Mouse (Mus musculus): ENCODE measurements around the gene Dnmt3a.

Dnmt3a gene

DNA sequence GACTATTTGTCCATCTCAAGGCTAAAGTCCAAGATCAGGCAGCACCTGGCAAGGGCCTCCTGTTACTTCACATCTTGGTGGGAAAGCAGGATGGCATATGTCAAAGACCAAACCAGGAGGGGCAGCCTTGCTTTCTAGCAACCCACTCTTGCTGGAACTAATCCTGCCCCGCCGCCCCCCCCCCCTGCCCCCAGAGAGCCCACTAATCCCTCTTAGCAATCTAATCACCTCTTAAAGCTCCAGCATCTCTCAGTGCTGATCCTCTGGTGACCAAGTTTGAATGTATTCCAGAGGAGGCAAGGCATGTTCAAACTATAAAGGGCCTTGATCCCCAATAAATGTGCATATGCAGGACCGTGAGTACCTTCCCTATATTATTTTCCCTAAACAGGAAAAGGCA lies 18.8 kb upstream of the Dnmt3a start:
- DNase-seq (ENCODE audit: extremely low read depth, low read depth): no peak

DNA sequence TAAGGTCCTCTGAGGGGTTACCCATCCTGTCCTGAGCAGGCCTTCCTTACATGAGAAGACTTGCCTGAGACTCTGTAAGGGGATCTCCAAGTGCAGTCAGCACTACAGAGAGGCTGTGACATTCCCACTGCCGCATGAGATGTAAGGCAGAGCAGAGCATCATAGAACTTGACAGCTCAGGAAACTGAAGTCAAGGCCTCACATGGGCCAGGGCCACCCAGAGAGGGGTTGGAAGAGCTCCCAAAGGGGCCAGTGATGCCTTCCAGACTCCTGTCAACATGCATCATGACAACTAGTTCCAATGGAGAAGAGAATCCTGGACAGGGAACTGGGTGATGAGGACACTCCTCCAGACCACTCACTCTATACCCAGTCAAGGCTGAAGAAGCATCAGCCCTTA lies 18.3 kb upstream of the Dnmt3a start:
- no peak for DNase-seq (ENCODE audit: extremely low read depth, low read depth)

DNA sequence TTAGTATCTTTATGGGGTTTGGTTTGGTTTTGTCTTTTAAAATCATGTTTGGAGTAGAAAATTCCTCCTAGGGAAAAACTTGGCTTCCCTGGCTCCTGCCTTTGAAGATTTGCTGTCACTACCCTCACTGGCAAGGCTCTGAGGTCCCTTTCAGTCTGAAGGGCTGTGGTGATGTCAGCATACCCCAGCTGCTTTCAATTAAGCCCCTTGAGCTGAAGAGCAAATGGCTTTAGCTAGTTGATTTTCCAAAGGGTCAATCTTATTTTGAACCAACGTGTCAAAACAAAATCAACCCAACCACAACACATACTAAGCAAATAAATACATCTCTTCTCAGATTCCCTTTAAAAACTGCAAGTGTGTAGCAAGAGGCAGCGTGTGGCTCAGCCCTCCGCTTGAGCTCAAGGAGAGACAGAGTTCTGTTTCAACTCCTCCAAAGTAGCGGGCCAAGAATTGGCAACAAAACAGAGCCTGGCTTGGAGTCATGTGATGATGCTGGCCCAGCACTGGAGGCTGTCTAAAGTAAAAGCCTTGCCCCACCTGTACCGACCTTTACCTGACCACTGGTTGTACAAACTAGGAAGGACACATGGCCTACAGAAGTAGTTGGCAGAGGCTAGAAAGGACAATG lies 17.3 kb upstream of the Dnmt3a start:
- no peak for DNase-seq (ENCODE audit: extremely low read depth, low read depth)

DNA sequence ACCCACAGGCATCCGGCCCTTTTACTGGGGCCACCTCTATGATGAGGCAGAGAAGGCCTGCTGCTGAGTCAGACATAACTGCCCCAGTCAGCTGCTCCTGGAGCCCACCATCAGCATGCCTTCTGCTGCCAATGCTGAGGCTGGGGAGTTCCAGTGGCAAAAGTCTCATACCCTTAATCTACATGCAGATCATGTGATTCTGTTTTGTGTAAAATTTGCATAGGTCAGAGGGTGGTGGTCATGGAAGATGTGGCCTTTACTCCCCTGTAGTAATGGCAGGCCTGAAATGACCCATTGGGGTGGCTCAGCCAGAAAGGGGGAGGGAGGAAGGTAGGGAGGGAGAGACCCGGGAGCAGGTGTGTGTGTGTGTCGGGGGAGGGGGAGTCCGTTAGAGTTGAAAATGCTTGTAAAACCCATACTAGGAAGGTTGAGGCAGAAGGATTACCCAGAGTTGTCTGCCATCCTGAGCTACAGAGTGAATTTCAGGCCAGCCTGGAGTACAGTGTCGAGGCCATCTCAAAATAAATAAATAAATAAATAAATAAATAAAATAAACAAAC lies 16.1 kb upstream of the Dnmt3a start:
- DNase-seq (ENCODE audit: extremely low read depth, low read depth): no peak

DNA sequence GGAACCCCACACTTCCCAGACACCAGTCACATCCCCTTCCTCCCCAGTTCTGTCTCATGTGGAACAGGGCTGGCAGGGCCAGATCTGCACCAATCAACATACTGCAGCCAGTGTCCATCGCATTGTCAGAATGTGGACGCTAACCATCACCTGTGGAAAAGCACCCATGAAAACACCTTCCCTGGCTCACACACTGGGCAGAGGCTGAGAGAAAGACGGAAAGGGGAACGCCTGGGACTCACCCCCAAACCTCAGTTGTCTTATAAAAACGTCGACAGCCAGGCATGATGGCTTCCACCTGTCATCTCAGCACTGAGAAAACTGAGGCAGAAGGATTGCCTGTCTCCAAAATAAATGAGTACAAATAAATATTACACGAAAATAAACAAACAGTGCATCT lies 14.6 kb upstream of the Dnmt3a start:
- DNase-seq (ENCODE audit: extremely low read depth, low read depth): no peak

DNA sequence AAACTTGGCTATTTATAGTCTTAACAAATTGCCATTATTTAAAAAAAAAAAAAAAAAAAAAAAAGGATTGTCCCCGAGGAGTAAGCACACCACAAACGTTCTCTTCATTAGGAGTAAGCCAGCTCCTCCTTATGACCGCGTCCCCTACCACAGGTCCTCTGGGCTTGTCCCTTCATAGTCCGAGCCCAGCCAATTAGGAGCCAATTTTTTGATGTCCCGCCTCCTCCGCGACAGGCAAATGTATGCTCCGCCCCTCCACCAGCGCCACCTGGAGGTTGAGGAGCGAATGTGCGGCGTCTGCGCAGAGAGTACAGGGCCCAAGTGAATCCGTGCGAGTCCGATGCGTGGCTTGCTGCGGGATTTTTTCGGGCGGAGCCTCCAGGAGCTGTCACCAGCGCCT lies 14.1 kb upstream of the Dnmt3a start:
- peak; percentile 83 for DNase-seq (ENCODE audit: extremely low read depth, low read depth)

DNA sequence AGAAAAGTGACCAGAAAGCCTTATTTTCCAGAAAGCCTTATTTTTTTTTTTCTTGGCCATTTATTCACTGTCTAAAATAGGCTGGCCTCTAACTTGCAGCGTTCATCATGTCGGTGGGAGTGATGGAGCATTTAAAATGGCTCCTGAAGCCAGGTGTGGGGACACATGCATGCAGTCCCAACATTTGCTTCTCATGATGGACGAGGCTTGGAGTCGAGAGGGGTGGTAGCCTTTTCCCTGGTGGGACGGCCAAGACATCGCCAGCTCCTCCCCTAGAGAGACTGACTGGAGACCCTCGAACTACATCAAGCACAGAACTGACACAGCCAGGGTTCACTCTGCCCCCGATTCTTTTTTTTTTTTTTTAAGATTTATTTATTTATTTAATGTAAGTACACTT lies 13.6 kb upstream of the Dnmt3a start:
- DNase-seq (ENCODE audit: extremely low read depth, low read depth): no peak

DNA sequence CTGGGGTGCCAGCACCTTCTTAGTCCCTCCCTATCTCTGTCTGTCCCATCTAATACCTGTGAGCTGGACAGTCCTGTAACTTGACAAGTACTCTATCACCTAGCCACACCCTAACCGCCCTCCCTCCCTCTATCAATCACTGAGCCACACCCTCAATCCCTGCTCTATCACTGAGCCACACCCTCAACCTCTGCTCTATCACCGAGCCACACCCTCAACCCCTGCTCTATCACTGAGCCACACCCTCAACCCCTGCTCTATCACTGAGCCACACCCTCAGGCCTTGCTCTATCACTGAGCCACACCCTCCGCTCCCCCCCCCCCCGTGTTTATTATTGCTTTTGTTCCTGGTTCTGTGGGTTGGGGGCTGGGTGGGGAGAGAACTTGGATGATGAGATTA lies 10.2 kb upstream of the Dnmt3a start:
- no peak for DNase-seq (ENCODE audit: extremely low read depth, low read depth)

DNA sequence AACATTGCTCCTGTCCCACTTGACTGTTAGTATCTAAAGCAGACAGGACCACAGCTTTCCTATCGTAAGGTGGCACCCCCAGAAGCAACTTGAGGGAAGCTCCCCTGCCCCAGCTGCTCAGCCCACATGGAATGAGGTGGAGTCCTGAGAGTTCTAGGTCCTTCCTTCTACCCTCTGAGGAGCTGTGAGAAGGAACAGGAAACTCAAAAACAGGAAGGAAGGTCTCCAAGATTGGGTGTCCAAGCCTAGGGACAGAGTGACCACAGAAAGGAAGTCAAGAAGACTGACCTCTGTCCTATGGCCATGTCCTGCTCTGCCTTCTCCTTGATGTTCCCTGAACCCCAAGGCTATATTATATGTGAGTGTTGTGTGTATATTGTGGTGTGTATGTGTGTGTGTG lies 6.3 kb upstream of the Dnmt3a start:
- DNase-seq (ENCODE audit: extremely low read depth, low read depth): no peak

DNA sequence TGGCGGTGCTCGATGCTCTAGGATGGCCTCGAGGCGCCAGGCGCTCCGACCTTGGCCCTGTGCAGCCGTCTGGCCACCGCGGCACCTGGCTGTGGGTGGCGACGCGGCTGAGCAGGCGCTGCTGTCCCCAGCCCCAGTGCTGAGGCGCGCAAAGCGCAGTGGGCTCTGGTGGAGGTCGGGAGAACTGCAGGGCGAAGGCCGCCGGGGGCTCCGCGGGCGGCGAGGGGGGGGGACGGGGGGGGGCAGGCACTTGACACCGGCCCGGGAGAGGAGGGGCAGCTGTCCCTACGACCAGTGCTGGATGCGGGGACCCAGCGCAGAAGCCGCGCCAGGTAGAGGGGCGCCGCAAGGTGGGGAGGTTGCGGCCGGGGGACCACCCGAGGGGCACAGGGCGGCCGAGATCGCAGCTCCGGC lies 471 bp downstream of the Dnmt3a start:
- DNase-seq (ENCODE audit: extremely low read depth, low read depth): no peak

DNA sequence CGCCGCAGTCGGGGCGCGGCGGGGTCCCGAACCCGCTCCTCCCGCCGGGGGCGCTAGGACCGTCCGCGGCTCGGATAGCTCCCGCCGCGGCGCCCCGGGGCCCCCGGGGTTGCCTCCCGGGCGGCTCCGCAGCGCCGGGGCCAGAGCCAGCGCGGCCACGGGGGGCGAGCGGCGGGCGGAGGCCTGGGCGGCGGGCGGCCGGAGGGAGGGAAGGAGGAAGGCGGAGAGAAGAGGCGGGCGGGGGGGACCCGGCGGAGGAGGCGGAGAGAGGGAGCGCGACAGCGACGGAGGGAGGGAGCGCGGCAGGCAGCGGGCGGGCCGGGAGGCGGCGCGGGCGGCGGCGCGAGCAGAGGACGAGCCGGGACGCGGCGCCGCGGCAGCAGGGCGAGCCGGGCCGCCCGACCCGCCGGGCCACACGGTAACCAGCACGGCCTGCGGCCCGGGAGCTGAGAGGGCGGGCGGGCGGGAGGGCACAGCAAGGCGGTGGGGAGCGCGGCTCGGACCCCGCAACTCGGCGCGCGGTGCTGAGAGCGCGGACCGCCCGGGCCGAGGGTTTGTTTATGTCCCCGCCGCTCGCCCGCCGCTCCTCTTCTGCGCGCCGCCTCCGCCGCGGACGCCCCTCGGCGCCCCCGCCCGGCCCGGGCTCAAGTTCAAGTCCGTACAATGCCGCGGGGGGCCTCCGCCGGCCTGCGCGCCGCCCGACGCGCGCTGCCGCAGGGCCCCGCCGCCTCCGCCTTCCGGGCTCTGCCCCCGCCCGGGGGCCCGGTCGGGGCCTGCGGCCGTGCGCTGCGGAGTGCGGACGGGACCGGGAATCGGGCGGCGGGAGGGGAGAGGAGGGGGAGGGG lies 1.1 kb downstream of the Dnmt3a start:
- DNase-seq (ENCODE audit: extremely low read depth, low read depth): no peak

DNA sequence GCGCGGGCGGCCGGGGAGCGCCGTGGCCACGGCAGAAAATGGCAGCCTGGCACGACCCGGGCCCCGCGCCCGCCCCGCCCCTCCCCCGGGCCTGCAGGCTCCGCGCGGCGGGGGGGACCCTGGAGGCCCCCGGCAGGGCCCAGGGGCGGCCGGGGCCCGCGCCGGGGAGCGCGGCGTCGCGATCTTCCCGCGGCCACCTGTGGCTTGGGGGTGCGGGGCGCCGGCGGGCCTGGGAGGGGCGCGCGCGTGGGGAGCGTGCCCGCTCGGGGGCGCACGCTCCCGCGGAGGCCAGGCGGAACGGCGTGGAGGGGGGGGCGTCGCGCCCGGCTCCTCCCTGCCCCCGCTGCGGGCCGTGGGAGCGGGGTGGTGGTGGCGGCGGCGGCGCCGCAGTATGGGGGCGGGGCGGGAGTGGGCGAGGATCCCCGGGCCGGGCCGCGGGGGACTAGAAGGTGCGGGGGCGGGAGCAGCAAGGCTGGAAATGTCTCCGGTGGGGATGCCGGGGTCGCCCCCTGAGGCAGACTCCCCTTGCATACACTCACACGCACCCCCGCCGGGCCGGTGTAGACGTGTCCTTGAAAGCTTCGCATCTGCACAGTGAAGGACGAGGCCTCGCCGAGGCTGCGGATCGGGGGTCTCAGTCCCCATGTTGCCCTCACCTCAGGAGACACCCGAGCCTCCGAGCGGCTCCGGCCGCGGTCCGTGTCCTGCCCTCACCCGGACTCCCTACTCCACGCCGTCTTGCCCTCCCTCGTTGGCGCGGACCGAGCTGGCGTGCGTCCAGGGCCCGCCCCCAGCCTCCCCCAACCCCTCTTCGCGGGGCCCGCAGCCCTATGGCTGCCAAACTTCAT lies 2.0 kb downstream of the Dnmt3a start:
- DNase-seq (ENCODE audit: extremely low read depth, low read depth): no peak

DNA sequence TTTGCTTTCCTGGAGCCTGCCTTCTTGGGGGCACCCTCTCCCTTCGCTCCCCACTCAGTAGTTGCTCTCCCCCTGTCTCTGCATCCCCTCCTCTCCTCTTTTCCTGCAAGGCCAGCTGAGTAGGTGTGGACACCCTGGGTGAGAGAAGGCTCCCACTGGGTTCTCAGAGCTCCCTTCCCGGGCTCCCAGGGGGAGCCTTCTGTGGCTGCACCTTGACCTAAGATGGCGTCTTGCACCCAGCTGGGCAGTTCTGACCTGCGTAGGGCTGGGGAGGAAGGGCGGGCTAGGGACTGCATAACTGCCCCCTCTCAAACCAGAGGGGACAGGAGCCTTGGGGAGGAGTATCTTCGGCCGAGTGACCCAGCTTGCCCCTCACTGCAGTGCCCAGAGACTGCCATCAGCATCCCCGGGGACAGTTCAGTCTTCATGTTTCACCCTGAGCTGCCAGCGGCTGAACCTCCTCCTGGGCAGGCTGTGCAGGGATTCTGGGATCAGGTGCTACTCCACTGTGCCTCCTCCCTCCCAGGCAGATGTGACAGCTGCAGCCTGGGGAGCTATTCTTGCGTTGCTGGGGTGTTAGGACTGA lies 2.7 kb downstream of the Dnmt3a start:
- no peak for DNase-seq (ENCODE audit: extremely low read depth, low read depth)

DNA sequence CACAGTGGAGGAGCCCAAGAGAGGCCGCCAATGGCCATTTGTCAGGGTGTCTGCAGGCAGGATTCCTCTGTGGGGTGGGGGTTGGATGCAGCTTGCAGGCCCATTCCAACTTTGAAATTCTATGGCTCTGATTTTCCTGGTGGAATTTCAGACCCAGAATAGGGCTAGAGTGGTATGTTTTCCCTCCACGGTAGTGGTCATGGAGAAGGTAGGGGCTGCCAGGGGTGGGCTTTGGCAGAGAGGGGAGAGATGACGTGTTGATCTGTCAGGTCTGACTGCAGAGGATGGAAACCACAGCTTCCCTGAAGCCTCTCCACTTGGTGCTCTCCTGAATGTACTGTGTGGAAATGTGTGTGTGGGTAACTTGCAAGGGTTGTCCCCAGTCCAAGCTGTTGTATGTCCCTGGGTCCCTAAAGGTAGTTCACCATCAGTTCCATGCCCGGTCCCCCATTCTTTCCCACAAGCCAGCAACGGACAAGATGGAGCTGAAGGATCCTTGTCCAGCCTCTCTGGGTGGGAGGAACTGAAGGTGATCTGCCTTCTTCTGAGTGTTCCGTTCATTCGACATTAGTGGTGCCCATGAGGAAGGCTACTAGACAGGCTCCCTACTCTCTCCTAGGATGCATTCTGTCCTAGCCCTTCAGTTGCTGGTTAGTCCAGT lies 3.8 kb downstream of the Dnmt3a start:
- DNase-seq (ENCODE audit: extremely low read depth, low read depth): no peak

DNA sequence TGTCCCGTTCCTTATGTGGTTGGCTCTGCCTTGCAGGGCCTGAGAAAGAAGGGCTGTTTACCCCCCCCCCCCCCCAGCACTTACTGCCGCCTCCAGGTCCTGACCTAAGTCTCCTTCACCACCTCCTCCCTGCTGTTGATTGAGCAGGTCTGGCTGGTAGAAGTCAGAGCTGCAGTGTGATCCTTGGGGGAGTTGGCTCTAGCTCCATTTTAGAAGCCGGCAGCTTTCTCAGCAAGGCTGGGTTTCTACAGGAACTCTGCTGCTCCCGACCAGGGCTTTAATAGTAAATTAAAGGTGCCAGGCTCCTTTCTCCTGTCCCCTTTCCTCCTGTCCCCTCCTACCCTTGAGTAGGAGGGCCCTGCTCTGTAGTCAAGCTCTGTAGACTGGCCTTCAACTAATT lies 4.6 kb downstream of the Dnmt3a start:
- no peak for DNase-seq (ENCODE audit: extremely low read depth, low read depth)

DNA sequence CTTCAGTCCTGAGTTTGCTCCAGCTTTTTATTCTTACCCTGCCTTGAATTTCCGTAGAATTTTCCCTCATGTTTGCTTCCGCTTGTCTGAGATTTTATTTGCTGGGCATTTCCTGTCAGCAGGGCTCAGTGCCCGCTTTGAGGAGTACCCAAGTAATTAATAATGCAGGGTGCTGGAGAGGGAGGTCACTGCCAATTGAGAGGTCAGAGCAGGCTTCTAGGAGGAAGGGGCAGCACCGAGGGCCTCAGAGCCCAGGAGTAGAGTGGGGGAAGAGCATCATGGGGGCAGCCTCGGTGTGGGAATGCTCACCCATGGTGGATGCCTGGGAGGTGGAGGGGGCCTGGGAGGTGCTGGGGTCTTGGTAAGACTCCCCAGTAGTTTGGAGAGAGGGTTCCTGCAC lies 5.8 kb downstream of the Dnmt3a start:
- DNase-seq (ENCODE audit: extremely low read depth, low read depth): no peak

DNA sequence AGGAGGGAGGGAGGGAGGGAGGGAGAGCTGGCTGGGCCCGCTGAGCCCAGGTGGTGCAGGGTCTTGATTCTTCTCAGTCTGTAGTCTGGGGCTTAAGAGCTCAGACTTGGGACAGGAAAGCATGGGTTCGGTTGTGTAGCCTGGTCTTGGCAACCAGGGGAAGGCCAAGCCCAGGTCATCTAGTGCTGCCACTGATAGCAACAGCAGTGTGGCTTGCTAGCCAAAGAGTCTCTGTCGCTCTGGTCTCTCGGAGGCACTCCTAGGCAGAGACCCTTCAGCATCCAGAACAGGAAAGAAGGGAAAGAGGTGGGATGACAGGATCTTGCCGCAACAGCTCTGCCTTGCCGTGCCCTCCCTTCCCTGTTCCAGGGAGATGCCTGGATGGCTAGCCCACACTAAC lies 6.4 kb downstream of the Dnmt3a start:
- DNase-seq (ENCODE audit: extremely low read depth, low read depth): no peak

DNA sequence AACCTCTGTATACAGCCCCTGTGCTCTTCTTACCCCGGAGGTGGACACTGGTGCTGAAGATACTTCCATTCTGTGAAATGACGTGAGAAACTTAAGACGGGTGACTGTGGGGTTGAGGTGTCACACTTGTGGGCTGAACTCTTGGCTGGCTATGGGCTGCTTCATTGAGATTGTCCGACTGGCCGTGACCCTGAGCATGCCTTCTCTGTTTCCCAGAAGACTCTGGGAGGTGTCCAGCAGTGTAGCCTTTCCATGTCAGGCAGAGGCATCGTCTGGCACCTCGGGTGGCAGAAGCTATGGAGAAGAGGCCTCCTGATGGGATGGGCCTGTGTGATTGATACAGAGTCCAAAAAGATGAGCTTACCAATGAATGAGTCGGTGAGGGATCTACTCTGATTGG lies 7.3 kb downstream of the Dnmt3a start:
- DNase-seq (ENCODE audit: extremely low read depth, low read depth): no peak

DNA sequence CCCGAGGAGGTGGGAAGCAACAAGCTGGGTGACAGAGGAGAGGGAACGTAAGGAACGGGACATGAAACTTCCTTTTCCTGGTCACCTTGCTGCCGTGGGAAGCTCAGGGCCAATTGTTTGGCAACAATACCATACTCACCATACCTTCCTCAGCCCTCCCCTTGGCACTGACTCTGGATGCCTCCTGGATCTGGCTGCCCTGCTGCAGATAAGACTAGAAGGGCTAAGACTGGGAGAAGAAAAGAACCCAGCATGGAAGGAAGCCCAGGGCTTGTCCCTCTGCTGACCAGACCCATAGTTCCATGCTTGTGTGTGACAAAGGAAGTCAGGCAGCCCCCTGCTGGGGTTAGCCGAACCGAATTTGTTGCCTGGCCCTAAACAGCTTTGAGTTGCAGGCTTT lies 9.6 kb downstream of the Dnmt3a start:
- DNase-seq (ENCODE audit: extremely low read depth, low read depth): no peak

DNA sequence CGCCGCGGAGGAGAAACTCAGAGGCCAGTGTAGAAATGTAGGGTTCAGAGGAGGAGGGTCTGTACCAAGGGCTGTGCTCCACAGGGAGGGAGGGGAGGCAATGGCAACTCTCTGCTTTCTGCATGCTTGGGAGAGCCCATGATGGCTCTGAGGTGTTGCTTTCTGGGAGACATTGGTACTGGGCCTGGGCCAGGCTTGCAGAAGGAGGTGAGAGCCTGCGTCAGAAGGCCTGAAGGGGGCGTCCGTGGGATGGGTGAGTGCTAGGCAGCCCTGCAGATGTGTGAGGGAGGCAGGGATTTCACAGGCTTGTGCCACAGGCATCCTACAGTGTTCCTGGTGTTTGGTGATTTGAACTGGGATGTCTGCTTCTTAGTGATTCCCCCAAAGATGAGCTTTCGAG lies 11.2 kb downstream of the Dnmt3a start:
- DNase-seq (ENCODE audit: extremely low read depth, low read depth): no peak

DNA sequence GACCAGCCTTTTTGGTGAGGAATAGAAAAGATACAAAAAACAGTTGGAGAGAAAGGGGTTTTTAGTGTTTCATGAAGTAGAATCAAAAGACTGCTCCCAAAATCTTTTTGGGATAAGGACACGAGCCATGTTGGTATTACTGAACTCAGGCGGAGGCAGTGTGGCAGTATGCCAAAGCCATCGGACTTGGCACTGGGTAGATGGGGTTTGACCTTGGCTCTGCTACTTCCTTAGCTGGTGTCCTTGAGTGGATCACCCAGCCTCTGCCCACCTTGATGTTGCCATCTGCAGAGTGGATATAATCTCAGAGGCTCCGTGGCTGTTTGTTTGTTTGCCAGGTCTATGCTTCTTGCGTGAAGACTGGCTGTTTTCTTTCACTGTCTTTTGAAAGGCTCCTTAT lies 11.8 kb downstream of the Dnmt3a start:
- DNase-seq (ENCODE audit: extremely low read depth, low read depth): no peak
